In genomic region chr2:130248226-130248625, GRCm38 (mm10) we compare ENCODE assay signal across 28 mouse cellular contexts. TPM values are rescaled to one million over a fixed set of nuclear protein-coding genes. Genes with fewer than 3 reads are reported as not detected.
DNase-seq lines count a peak whose midpoint lies in the region; ATAC-seq and TF ChIP-seq lines count a peak whose summit lies in the region.
"Had no signal": no experiment of that assay in that cellular context is flagged by ENCODE, and none has a peak within 500 bp of the region (broad histone marks: within the 10 kb centered on the region; RNA-seq: fewer than 3 reads in every experiment).

No protein-coding gene starts in this region.

- no peaks in the 10 kb centered on the region for H3K36me3 ChIP-seq in MEL (ENCODE audit: control insufficient read depth in 1 of 2, insufficient read depth in 2 of 2, low read length in 2 of 2)
- no peaks in the 10 kb centered on the region for H3K36me3 ChIP-seq in liver, embryonic 11.5 days (ENCODE audit: control insufficient read depth, insufficient read depth, low read length)
- no peaks in the 10 kb centered on the region for H3K36me3 ChIP-seq in liver, embryonic 14.5 days (replicated peaks; ENCODE audit: control insufficient read depth, insufficient read depth, low read depth)
- H3K36me3 ChIP-seq in midbrain, embryonic 10.5 days, result no peaks in the 10 kb centered on the region
- H3K36me3 ChIP-seq: embryonic facial prominence, embryonic 12.5 days; embryonic facial prominence, embryonic 15.5 days; forebrain, embryonic 15.5 days; hindbrain, embryonic 13.5 days had no signal

- peak; percentile 91 for ATAC-seq in liver, embryonic 11.5 days (replicated peaks; ENCODE audit: low FRiP score)
- ATAC-seq in liver, embryonic 14.5 days (ENCODE audit: insufficient read depth), result peak; percentile 90
- ATAC-seq in megakaryocyte-erythroid progenitor cell, adult 5-6 weeks (replicated peaks; ENCODE audit: low FRiP score, low TSS enrichment, poor library complexity, severe bottlenecking), result peak; percentile 37; the same call in 1 of the 2 replicates
- ATAC-seq: activated CD4-positive, CD25-positive, alpha-beta regulatory T cell, adult 4 months; CD4-positive, CD25-positive, alpha-beta regulatory T cell, adult 4 months; forebrain, embryonic 15.5 days; hindbrain, embryonic 16.5 days had no signal

- no peak for TF ChIP-seq CTCF in MEL (IDR thresholded peaks at IDR 0.05 in 2 of 3, conservative IDR thresholded peaks at IDR 0.05 in 1 of 3; ENCODE audit: control insufficient read depth in 1 of 3, insufficient read depth in 1 of 3, low read depth in 2 of 3, low read length in 3 of 3, poor library complexity in 1 of 3, severe bottlenecking in 1 of 3)
- TF ChIP-seq CTCF in liver, embryonic 14.5 days (IDR thresholded peaks at IDR 0.05; ENCODE audit: low read depth), result no peak

- H3K9ac ChIP-seq in MEL (ENCODE audit: control insufficient read depth, low read depth, low read length, poor library complexity, severe bottlenecking), result no peak overlapping the region
- H3K9ac ChIP-seq in liver, embryonic 11.5 days (ENCODE audit: low read depth, low read length), result peak overlapping the region; percentile 25; the same call in 1 of the 2 replicates
- H3K9ac ChIP-seq in liver, embryonic 14.5 days (replicated peaks), result no peak overlapping the region
- H3K9ac ChIP-seq: embryonic facial prominence, embryonic 12.5 days; embryonic facial prominence, embryonic 15.5 days; forebrain, embryonic 15.5 days; hindbrain, embryonic 13.5 days had no signal

- TF ChIP-seq RAD21 in MEL (IDR thresholded peaks at IDR 0.05; ENCODE audit: low read depth, low read length), result no peak

- no peak for TF ChIP-seq POLR2A in MEL (IDR thresholded peaks at IDR 0.05; ENCODE audit: control insufficient read depth in 1 of 2, insufficient read depth in 1 of 2, low read depth in 1 of 2, low read length in 2 of 2, poor library complexity in 1 of 2)

- peaks cover 4 to 5% of the 10 kb centered on the region in 2 experiments for H3K27me3 ChIP-seq in MEL (ENCODE audit: control insufficient read depth in 1 of 2, insufficient read depth in 2 of 2, low read length in 2 of 2)
- H3K27me3 ChIP-seq in liver, embryonic 11.5 days (replicated peaks; ENCODE audit: control insufficient read depth, insufficient read depth, low read length), result no peaks in the 10 kb centered on the region
- H3K27me3 ChIP-seq in liver, embryonic 14.5 days (ENCODE audit: control insufficient read depth, insufficient read depth, low read length), result no peaks in the 10 kb centered on the region
- H3K27me3 ChIP-seq in midbrain, embryonic 10.5 days (ENCODE audit: low read depth, poor library complexity, severe bottlenecking), result no peaks in the 10 kb centered on the region
- H3K27me3 ChIP-seq: embryonic facial prominence, embryonic 12.5 days; forebrain, embryonic 15.5 days had no signal

- TF ChIP-seq EP300 in MEL (IDR thresholded peaks at IDR 0.05; ENCODE audit: low read depth in 1 of 2, low read length in 2 of 2), result no peak
- peak; percentile 46 for TF ChIP-seq EP300 in liver, embryonic 14.5 days (IDR thresholded peaks at IDR 0.05; ENCODE audit: low read depth)

- DNase-seq in MEL (ENCODE audit: low read depth, low spot score), result peak; percentile 15
- no peak for DNase-seq in liver, embryonic 11.5 days (ENCODE audit: low spot score)
- peak; percentile 17 to 36 (median 25) for DNase-seq in liver, embryonic 14.5 days (ENCODE audit: low read depth in 3 of 3, low spot score in 3 of 3)
- no peak for DNase-seq in gastrocnemius, postnatal 10 days
- no peak for DNase-seq in midbrain, embryonic 10.5 days (ENCODE audit: low spot score)
- DNase-seq: adrenal gland, adult 8-10 months; adrenal gland, postnatal 25 days; cerebellum, adult 18-20 months; cerebellum, adult 9-10 months; cerebellum, postnatal 14 days; gastrocnemius, postnatal 36 days had no signal

- H3K79me2 ChIP-seq in MEL (ENCODE audit: control insufficient read depth, insufficient read depth, low read length, poor library complexity), result no peaks in the 10 kb centered on the region

- H3K27ac ChIP-seq in MEL (ENCODE audit: control insufficient read depth, low read depth, low read length), result no peak overlapping the region
- no peak overlapping the region for H3K27ac ChIP-seq in liver, embryonic 11.5 days (ENCODE audit: low read depth, low read length)
- H3K27ac ChIP-seq in liver, embryonic 14.5 days, result no peak overlapping the region
- no peak overlapping the region for H3K27ac ChIP-seq in midbrain, embryonic 10.5 days (replicated peaks)
- H3K27ac ChIP-seq: embryonic facial prominence, embryonic 12.5 days; embryonic facial prominence, embryonic 15.5 days; forebrain, embryonic 15.5 days; hindbrain, embryonic 13.5 days had no signal

- no peaks in the 10 kb centered on the region for H3K4me1 ChIP-seq in MEL (ENCODE audit: control insufficient read depth in 1 of 2, insufficient read depth in 2 of 2, low read length in 2 of 2)
- H3K4me1 ChIP-seq in liver, embryonic 11.5 days (replicated peaks; ENCODE audit: control insufficient read depth, insufficient read depth, low read length), result peaks cover 8% of the 10 kb centered on the region
- H3K4me1 ChIP-seq in liver, embryonic 14.5 days (replicated peaks; ENCODE audit: control insufficient read depth in 2 of 2, insufficient read depth in 2 of 2, low read length in 1 of 2), result peaks cover 2 to 11% of the 10 kb centered on the region in 2 experiments; a peak in 3 of 4 replicates
- no peaks in the 10 kb centered on the region for H3K4me1 ChIP-seq in midbrain, embryonic 10.5 days
- H3K4me1 ChIP-seq: embryonic facial prominence, embryonic 12.5 days; embryonic facial prominence, embryonic 15.5 days; forebrain, embryonic 15.5 days; hindbrain, embryonic 13.5 days had no signal

- 56% methylated on average over 7 of the region's 7 CpGs for WGBS in liver, embryonic 11.5 days
- WGBS in liver, embryonic 14.5 days (ENCODE audit: insufficient replicate concordance), result 34% methylated on average over 7 of the region's 7 CpGs
- WGBS in midbrain, embryonic 10.5 days, result 83% methylated on average over 7 of the region's 7 CpGs

- H3K9me3 ChIP-seq in MEL (replicated peaks; ENCODE audit: insufficient read depth, low read length), result no peaks in the 10 kb centered on the region
- no peaks in the 10 kb centered on the region for H3K9me3 ChIP-seq in liver, embryonic 11.5 days (ENCODE audit: control insufficient read depth, low read length)
- no peaks in the 10 kb centered on the region for H3K9me3 ChIP-seq in liver, embryonic 14.5 days (ENCODE audit: control insufficient read depth, low read length)
- H3K9me3 ChIP-seq in midbrain, embryonic 10.5 days (replicated peaks), result no peaks in the 10 kb centered on the region
- H3K9me3 ChIP-seq: embryonic facial prominence, embryonic 12.5 days; embryonic facial prominence, embryonic 15.5 days; forebrain, embryonic 15.5 days; hindbrain, embryonic 13.5 days had no signal

- peak overlapping the region; percentile 4; the same call in 1 of the 2 replicates for H3K4me2 ChIP-seq in liver, embryonic 11.5 days
- peak overlapping the region; percentile 3; the same call in 1 of the 2 replicates for H3K4me2 ChIP-seq in liver, embryonic 14.5 days (ENCODE audit: low read depth)
- H3K4me2 ChIP-seq: embryonic facial prominence, embryonic 12.5 days; embryonic facial prominence, embryonic 15.5 days; forebrain, embryonic 15.5 days; heart, embryonic 11.5 days; hindbrain, embryonic 13.5 days had no signal

- no peak overlapping the region for H3K4me3 ChIP-seq in MEL (ENCODE audit: control insufficient read depth in 1 of 2, insufficient read depth in 1 of 2, low read depth in 2 of 2, low read length in 2 of 2)
- no peak overlapping the region for H3K4me3 ChIP-seq in liver, embryonic 11.5 days (ENCODE audit: low read depth, low read length)
- no peak overlapping the region for H3K4me3 ChIP-seq in liver, embryonic 14.5 days (ENCODE audit: insufficient read depth in 1 of 2, low read depth in 2 of 2, low read length in 2 of 2)
- H3K4me3 ChIP-seq in midbrain, embryonic 10.5 days, result no peak overlapping the region
- H3K4me3 ChIP-seq: embryonic facial prominence, embryonic 12.5 days; embryonic facial prominence, embryonic 15.5 days; forebrain, embryonic 15.5 days; hindbrain, embryonic 13.5 days had no signal

RNA-seq across cellular contexts. Expression of gene Nop56, which starts 26.0 kb away (rescaled TPM):
- total RNA-seq in MEL (2012; rRNA removed), result 425 and 556 TPM in 2 replicates
- 1,000 to 10,000 TPM in 1 of 2 experiments, 100 to 1,000 TPM in 1; 594 to 1,867 TPM for polyA plus RNA-seq in MEL (2012; ENCODE audit: insufficient read depth in 1 of 2, insufficient read length in 2 of 2, low read depth in 1 of 2, low replicate concordance in 2 of 2, missing spikeins in 1 of 2)
- polyA plus RNA-seq in liver, embryonic 11.5 days (2014; fragmentation: Nextera tagmentation; extraction: Ambion mirVana), result 516 and 536 TPM in 2 replicates
- 109 and 201 TPM in 2 replicates for polyA plus RNA-seq in liver, embryonic 14.5 days (2012; rRNA removed)
- 181 and 182 TPM in 2 replicates for polyA plus RNA-seq in liver, embryonic 14.5 days (2014; fragmentation: Nextera tagmentation; extraction: Ambion mirVana)
- total RNA-seq in megakaryocyte-erythroid progenitor cell, adult 5-6 weeks (2014; fragmentation: Nextera tagmentation), result 692 and 1,066 TPM in 2 replicates
- total RNA-seq in megakaryocyte-erythroid progenitor cell, adult 5-6 weeks (2017), result 748 and 779 TPM in 2 replicates
- 10 to 100 TPM; 46.8 to 54.5 TPM for total RNA-seq in gastrocnemius, postnatal 10 days (2021)
- 392 and 425 TPM in 2 replicates for polyA plus RNA-seq in midbrain, embryonic 10.5 days (2016; fragmentation: Nextera tagmentation; extraction: Ambion mirVana)

RNA-seq across cellular contexts. Expression of gene Idh3b, which starts 36.1 kb away (rescaled TPM):
- 205 and 210 TPM in 2 replicates for total RNA-seq in MEL (2012; rRNA removed)
- 1,000 to 10,000 TPM in 1 of 2 experiments, 100 to 1,000 TPM in 1; 551 to 1,030 TPM for polyA plus RNA-seq in MEL (2012; ENCODE audit: insufficient read depth in 1 of 2, insufficient read length in 2 of 2, low read depth in 1 of 2, low replicate concordance in 2 of 2, missing spikeins in 1 of 2)
- polyA plus RNA-seq in liver, embryonic 11.5 days (2014; fragmentation: Nextera tagmentation; extraction: Ambion mirVana), result 184 and 188 TPM in 2 replicates
- 71.8 and 104 TPM in 2 replicates for polyA plus RNA-seq in liver, embryonic 14.5 days (2012; rRNA removed)
- 95.1 and 105 TPM in 2 replicates for polyA plus RNA-seq in liver, embryonic 14.5 days (2014; fragmentation: Nextera tagmentation; extraction: Ambion mirVana)
- total RNA-seq in megakaryocyte-erythroid progenitor cell, adult 5-6 weeks (2014; fragmentation: Nextera tagmentation), result 197 and 240 TPM in 2 replicates
- 145 and 164 TPM in 2 replicates for total RNA-seq in megakaryocyte-erythroid progenitor cell, adult 5-6 weeks (2017)
- 100 to 1,000 TPM; 365 to 419 TPM for total RNA-seq in gastrocnemius, postnatal 10 days (2021)
- polyA plus RNA-seq in midbrain, embryonic 10.5 days (2016; fragmentation: Nextera tagmentation; extraction: Ambion mirVana), result 136 and 141 TPM in 2 replicates

RNA-seq across cellular contexts. Expression of gene Ebf4, which starts 46.7 kb away (rescaled TPM):
- 0.12 and 0.13 TPM in 2 replicates for total RNA-seq in MEL (2012; rRNA removed)
- polyA plus RNA-seq in MEL (2012; ENCODE audit: insufficient read depth in 1 of 2, insufficient read length in 2 of 2, low read depth in 1 of 2, low replicate concordance in 2 of 2, missing spikeins in 1 of 2), result under 1 TPM in 1 of 2 experiments, not detected in 1; 0.72 TPM
- 0.78 and 0.81 TPM in 2 replicates for polyA plus RNA-seq in liver, embryonic 11.5 days (2014; fragmentation: Nextera tagmentation; extraction: Ambion mirVana)
- polyA plus RNA-seq in liver, embryonic 14.5 days (2012; rRNA removed), result 0.32 and 0.37 TPM in 2 replicates
- polyA plus RNA-seq in liver, embryonic 14.5 days (2014; fragmentation: Nextera tagmentation; extraction: Ambion mirVana), result 0.05 TPM in 1 of 2 replicates, not detected in the other
- total RNA-seq in megakaryocyte-erythroid progenitor cell, adult 5-6 weeks (2014; fragmentation: Nextera tagmentation), result not detected in 2 replicates
- not detected in 2 replicates for total RNA-seq in megakaryocyte-erythroid progenitor cell, adult 5-6 weeks (2017)
- total RNA-seq in gastrocnemius, postnatal 10 days (2021), result 1 to 10 TPM; 1.5 to 1.9 TPM
- 0.95 and 1.3 TPM in 2 replicates for polyA plus RNA-seq in midbrain, embryonic 10.5 days (2016; fragmentation: Nextera tagmentation; extraction: Ambion mirVana)
- total RNA-seq: granulocyte monocyte progenitor cell, adult 5-6 weeks; hematopoietic stem cell, adult 5-6 weeks had no signal
- polyA plus RNA-seq: activated CD4-positive, CD25-positive, alpha-beta regulatory T cell, adult 4 months; CD4-positive, CD25-positive, alpha-beta regulatory T cell, adult 4 months had no signal

RNA-seq across cellular contexts. Expression of gene Tmc2, which starts 53.2 kb away (rescaled TPM):
- not detected in 2 replicates for total RNA-seq in MEL (2012; rRNA removed)
- polyA plus RNA-seq in MEL (2012; ENCODE audit: insufficient read depth in 1 of 2, insufficient read length in 2 of 2, low read depth in 1 of 2, low replicate concordance in 2 of 2, missing spikeins in 1 of 2), result not detected
- polyA plus RNA-seq in liver, embryonic 11.5 days (2014; fragmentation: Nextera tagmentation; extraction: Ambion mirVana), result 0.09 and 0.11 TPM in 2 replicates
- not detected in 2 replicates for polyA plus RNA-seq in liver, embryonic 14.5 days (2012; rRNA removed)
- not detected in 2 replicates for polyA plus RNA-seq in liver, embryonic 14.5 days (2014; fragmentation: Nextera tagmentation; extraction: Ambion mirVana)
- total RNA-seq in megakaryocyte-erythroid progenitor cell, adult 5-6 weeks (2014; fragmentation: Nextera tagmentation), result not detected in 2 replicates
- not detected in 2 replicates for total RNA-seq in megakaryocyte-erythroid progenitor cell, adult 5-6 weeks (2017)
- not detected for total RNA-seq in gastrocnemius, postnatal 10 days (2021)
- not detected in 2 replicates for polyA plus RNA-seq in midbrain, embryonic 10.5 days (2016; fragmentation: Nextera tagmentation; extraction: Ambion mirVana)
- total RNA-seq: adrenal gland, adult 8-10 months; adrenal gland, postnatal 25 days; gastrocnemius, adult 8-10 months; gastrocnemius, postnatal 36 days; granulocyte monocyte progenitor cell, adult 5-6 weeks; heart, adult 8-10 months; heart, postnatal 25 days; hematopoietic stem cell, adult 5-6 weeks had no signal
- polyA plus RNA-seq: C2C12; CD4-positive, CD25-positive, alpha-beta regulatory T cell, adult 4 months; embryonic facial prominence, embryonic 12.5 days; embryonic facial prominence, embryonic 15.5 days; forebrain, embryonic 15.5 days; heart, embryonic 11.5 days; heart, embryonic 14.5 days; heart, postnatal 0 days; hindbrain, embryonic 13.5 days; hindbrain, embryonic 16.5 days had no signal

Comparison
In these comparisons a context has a peak if more than half of its experiments do, and no peak if none do; other contexts are left out.
1. DNase-seq: peak in MEL (single experiment) and liver, embryonic 14.5 days (3 of 3); none in liver, embryonic 11.5 days (single experiment), gastrocnemius, postnatal 10 days (single experiment) and midbrain, embryonic 10.5 days (single experiment).
2. ATAC-seq: peak in every context shown above with its lines; median percentile 91 in liver, embryonic 11.5 days; 90 in liver, embryonic 14.5 days; 37 in megakaryocyte-erythroid progenitor cell, adult 5-6 weeks.